Mouse (Mus musculus) frontal cortex, adult (tissue): ENCODE results near the gene Pdzrn3.
A peak's percentile ranks its signal among the peaks of the same experiment; 100 is the strongest.

ENCODE experiments used
- ATAC-seq: cut with Nextera tagmentation; 2 replicates; pipeline ENCODE4 v1.9.2; 2017; ENCODE audit warnings: mild to moderate bottlenecking, moderate library complexity, mixed read lengths; ENCODE audit not compliant: low TSS enrichment

The Pdzrn3 gene

GRCm38 (mm10) chr6:101327741-101328140 lies 50.0 kb downstream of the Pdzrn3 start:
- ATAC-seq, result peak; percentile 54

GRCm38 (mm10) chr6:101327196-101327595 lies 50.5 kb downstream of the Pdzrn3 start:
- ATAC-seq, result no peak

- ATAC-seq, result no peak
These were observed 51.7 kb downstream of the Pdzrn3 start for GRCm38 (mm10) chr6:101325842-101326639.

GRCm38 (mm10) chr6:101322580-101322979 lies 55.1 kb downstream of the Pdzrn3 start:
- no peak for ATAC-seq

GRCm38 (mm10) chr6:101320386-101320785 lies 57.3 kb downstream of the Pdzrn3 start:
- no peak for ATAC-seq

- peak; percentile 60 for ATAC-seq
These were observed 58.2 kb downstream of the Pdzrn3 start for GRCm38 (mm10) chr6:101319374-101319967.

- peak; percentile 21; the same call in 1 of the 2 replicates for ATAC-seq
These were observed 59.2 kb downstream of the Pdzrn3 start for GRCm38 (mm10) chr6:101318530-101318929.

GRCm38 (mm10) chr6:101311446-101311845 lies 66.3 kb downstream of the Pdzrn3 start:
- no peak for ATAC-seq

GRCm38 (mm10) chr6:101310491-101310890 lies 67.2 kb downstream of the Pdzrn3 start:
- ATAC-seq, result peak; percentile 26; the same call in 1 of the 2 replicates

- peak; percentile 58 for ATAC-seq
These were observed 69.6 kb downstream of the Pdzrn3 start for GRCm38 (mm10) chr6:101307964-101308531.

- peak; percentile 68 for ATAC-seq
These were observed 70.9 kb downstream of the Pdzrn3 start for GRCm38 (mm10) chr6:101306834-101307233.

GRCm38 (mm10) chr6:101305543-101305942 lies 72.2 kb downstream of the Pdzrn3 start:
- ATAC-seq, result no peak

- ATAC-seq, result peak; percentile 29
These were observed 73.5 kb downstream of the Pdzrn3 start for GRCm38 (mm10) chr6:101303959-101304738.

- no peak for ATAC-seq
These were observed 74.2 kb downstream of the Pdzrn3 start for GRCm38 (mm10) chr6:101303501-101303900.

GRCm38 (mm10) chr6:101301154-101301553 lies 76.5 kb downstream of the Pdzrn3 start:
- ATAC-seq, result no peak

GRCm38 (mm10) chr6:101299434-101299833 lies 78.3 kb downstream of the Pdzrn3 start:
- ATAC-seq, result no peak

GRCm38 (mm10) chr6:101297563-101298520 lies 79.9 kb downstream of the Pdzrn3 start:
- no peak for ATAC-seq

- ATAC-seq, result no peak
These were observed 80.7 kb downstream of the Pdzrn3 start for GRCm38 (mm10) chr6:101296997-101297396.

GRCm38 (mm10) chr6:101296280-101296679 lies 81.4 kb downstream of the Pdzrn3 start:
- no peak for ATAC-seq

GRCm38 (mm10) chr6:101293036-101293572 lies 84.6 kb downstream of the Pdzrn3 start:
- no peak for ATAC-seq

GRCm38 (mm10) chr6:101291944-101292343 lies 85.8 kb downstream of the Pdzrn3 start:
- no peak for ATAC-seq
